Mouse (Mus musculus) liver, adult 2 months (tissue): ENCODE measurements at regions not wholly inside any gene's neighbourhood (a gene's known extent, or its start where the extent isn't known, plus 50 kb on each side); places are given as distances from the start of the nearest gene placed in this dataset.
"Not testable (repeated sequence)": the region's sequence is repeated elsewhere in the genome, so short reads cannot be mapped to it uniquely, and the experiment has no call there.

Experiments used
- DNase-seq: peaks from one replicate; pipeline ENCODE4 v3.0.0-alpha.2; 2011; ENCODE audit warnings: low read depth, low spot score; ENCODE audit errors: extremely low read depth
- H3K27ac ChIP-seq: fragments of 200-500 bp; replicated peaks from 2 replicates; pipeline ENCODE4 v1.5.1; 2012; ENCODE audit warnings: low read depth, mild to moderate bottlenecking, control low read depth, inconsistent platforms, low read length; ENCODE audit not compliant: insufficient read depth
- H3K27me3 ChIP-seq: fragments of 200-500 bp; 2 replicates; pipeline ENCODE4 v1.6.1; 2012; ENCODE audit warnings: mild to moderate bottlenecking, moderate library complexity, low read length, inconsistent platforms; ENCODE audit not compliant: control insufficient read depth, insufficient read depth
- H3K36me3 ChIP-seq: fragments of 200-500 bp; 2 replicates; pipeline ENCODE4 v1.6.1; 2012; ENCODE audit warnings: low read length, inconsistent platforms; ENCODE audit not compliant: control insufficient read depth, insufficient read depth
- H3K4me1 ChIP-seq: fragments of 200-500 bp; 2 replicates; pipeline ENCODE4 v1.6.1; 2011; ENCODE audit warnings: low read length; ENCODE audit not compliant: control insufficient read depth, insufficient read depth
- H3K4me3 ChIP-seq: fragments of 200-500 bp; 2 replicates; pipeline ENCODE4 v1.5.1; 2011; ENCODE audit warnings: low read depth, mild to moderate bottlenecking, control low read depth, low read length, moderate library complexity; ENCODE audit not compliant: insufficient read depth
- H3K79me2 ChIP-seq: fragments of 200-500 bp; 2 replicates; pipeline ENCODE4 v1.6.1; 2012; ENCODE audit warnings: inconsistent platforms, mild to moderate bottlenecking, low read length, moderate library complexity; ENCODE audit not compliant: control insufficient read depth, insufficient read depth
- H3K9ac ChIP-seq: fragments of 200-500 bp; 2 replicates; pipeline ENCODE4 v1.6.1; 2012; ENCODE audit warnings: low read depth, mild to moderate bottlenecking, control low read depth, inconsistent platforms, low read length
- CTCF ChIP-seq: fragments of 200-500 bp; IDR thresholded peaks from 2 replicates; pipeline ENCODE4 v1.5.1; 2011; ENCODE audit warnings: low read depth, low read length, control low read depth
- POLR2A ChIP-seq: fragments of 200-500 bp; IDR thresholded peaks from 2 replicates; pipeline ENCODE4 v1.6.1; 2011; ENCODE audit warnings: low read length, control low read depth; ENCODE audit not compliant: insufficient read depth; ENCODE audit errors: extremely low read depth
- WGBS: fragments of 180-500 bp; shearing (Covaris S2); methylation state at CpG from one replicate; pipeline ENCODE4 v1.1.7; 2018; 5-methylcytosine and 5-hydroxymethylcytosine counted together

- TF ChIP-seq POLR2A (no peak), CTCF (no peak)
- no peak overlapping the region for H3K4me3 ChIP-seq
- H3K27me3 ChIP-seq = no peaks in the 10 kb centered on the region
- H3K79me2 ChIP-seq = no peaks in the 10 kb centered on the region
- no peaks in the 10 kb centered on the region for H3K4me1 ChIP-seq
- no peaks in the 10 kb centered on the region for H3K36me3 ChIP-seq
- no peak overlapping the region for H3K9ac ChIP-seq
- 84% methylated on average over 2 of the region's 2 CpGs for WGBS
- no peak for DNase-seq
- H3K27ac ChIP-seq = no peak overlapping the region
Measured at GRCm38 (mm10) chr1:22987521-22987920, 114.5 kb downstream of the 4933415F23Rik start.

GRCm38 (mm10) chr1:22984276-22984675 lies 117.8 kb downstream of the 4933415F23Rik start:
- not testable (repeated sequence) for H3K27ac ChIP-seq, H3K27me3 ChIP-seq, H3K4me3 ChIP-seq, H3K4me1 ChIP-seq, DNase-seq, H3K36me3 ChIP-seq, H3K79me2 ChIP-seq, H3K9ac ChIP-seq

- H3K9ac ChIP-seq = no peak overlapping the region
- H3K27me3 ChIP-seq = no peaks in the 10 kb centered on the region
- no peak overlapping the region for H3K4me3 ChIP-seq
- 64% methylated on average over 4 of the region's 4 CpGs for WGBS
- no peaks in the 10 kb centered on the region for H3K36me3 ChIP-seq
- no peaks in the 10 kb centered on the region for H3K4me1 ChIP-seq
- no peaks in the 10 kb centered on the region for H3K79me2 ChIP-seq
- no peak overlapping the region for H3K27ac ChIP-seq
- no peak for TF ChIP-seq CTCF
- TF ChIP-seq POLR2A = no peak
- DNase-seq = peak; percentile 31
Measured at GRCm38 (mm10) chr1:22974917-22975316, 127.1 kb downstream of the 4933415F23Rik start.

GRCm38 (mm10) chr1:22943995-22944394 lies 138.2 kb upstream of the Rims1 start:
- TF ChIP-seq CTCF = no peak
- no peak for TF ChIP-seq POLR2A
- Histone ChIP-seq H3K36me3 (no peaks in the 10 kb centered on the region), H3K79me2 (no peaks in the 10 kb centered on the region), H3K27ac (no peak overlapping the region), H3K4me1 (no peaks in the 10 kb centered on the region), H3K4me3 (no peak overlapping the region), H3K27me3 (0 out of 2 replicates have a peak, but pooled peaks cover 3% of the 10 kb centered on the region), H3K9ac (no peak overlapping the region)
- WGBS = 56% methylated on average over 1 of the region's 1 CpGs
- no peak for DNase-seq

- Histone ChIP-seq H3K9ac (no peak overlapping the region), H3K36me3 (no peaks in the 10 kb centered on the region), H3K27me3 (0 out of 2 replicates have a peak, but pooled peaks cover 3% of the 10 kb centered on the region), H3K27ac (no peak overlapping the region), H3K4me1 (no peaks in the 10 kb centered on the region), H3K79me2 (no peaks in the 10 kb centered on the region), H3K4me3 (no peak overlapping the region)
- DNase-seq = no peak
- WGBS = 87% methylated on average over 6 of the region's 6 CpGs
- TF ChIP-seq CTCF (no peak), POLR2A (no peak)
Measured at GRCm38 (mm10) chr1:22939816-22940215, 134.0 kb upstream of the Rims1 start.

- H3K27ac ChIP-seq = no peak overlapping the region
- H3K27me3 ChIP-seq = no peaks in the 10 kb centered on the region
- H3K4me3 ChIP-seq = no peak overlapping the region
- DNase-seq = no peak
- H3K36me3 ChIP-seq = no peaks in the 10 kb centered on the region
- no peaks in the 10 kb centered on the region for H3K4me1 ChIP-seq
- 62% methylated on average over 6 of the region's 6 CpGs for WGBS
- H3K79me2 ChIP-seq = no peaks in the 10 kb centered on the region
- no peak for TF ChIP-seq POLR2A
- no peak for TF ChIP-seq CTCF
- H3K9ac ChIP-seq = no peak overlapping the region
Measured at GRCm38 (mm10) chr1:22931147-22931896, 125.5 kb upstream of the Rims1 start.
